Mouse (Mus musculus): ENCODE results near the gene Heatr5a. TPM values are rescaled to one million over a fixed set of nuclear protein-coding genes. Genes with fewer than 3 reads are reported as not detected.
A peak's percentile ranks its signal among the peaks of the same experiment; 100 is the strongest.

Gene Heatr5a
- 18.2 and 19.2 TPM in 2 replicates for polyA plus RNA-seq (2014; fragmentation: Nextera tagmentation; extraction: Ambion mirVana)

DNA sequence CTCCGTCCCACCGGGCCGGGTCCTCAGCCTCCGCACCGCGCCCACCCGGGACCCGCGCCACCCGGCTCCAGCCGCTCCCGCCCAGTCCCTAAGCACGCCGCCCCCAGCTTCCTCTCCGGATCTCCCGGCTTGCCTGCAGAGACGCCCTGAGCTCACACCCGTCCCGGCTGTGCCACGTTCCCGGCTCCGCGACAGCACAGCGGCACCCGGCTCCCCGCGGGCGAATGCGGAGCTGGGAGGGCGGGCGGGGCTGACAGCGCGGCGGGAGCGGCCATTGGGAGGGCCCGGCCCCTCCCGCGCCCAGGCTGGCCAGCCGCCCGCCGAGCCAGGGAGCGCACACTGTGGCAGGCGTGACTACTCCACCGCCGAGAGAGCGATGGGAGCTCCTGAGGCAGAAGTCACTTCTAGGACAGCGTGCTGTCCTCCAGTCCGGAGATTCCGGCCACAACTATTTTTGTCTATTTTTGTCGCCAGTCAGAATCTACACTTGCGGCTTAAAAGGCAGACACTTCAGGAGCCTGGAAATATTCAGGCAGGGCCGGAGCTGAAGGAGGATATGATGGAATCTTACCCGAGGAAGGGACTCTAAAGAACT lies at the start of gene Heatr5a:
Gene Heatr5a, minus strand, starts transcription at position 252 of the 595 bp plus-strand sequence.
- TF ChIP-seq CTCF (IDR thresholded peaks at IDR 0.05; ENCODE audit: low read depth): no peak
- H3K4me1 ChIP-seq (ENCODE audit: insufficient read depth): no peaks in the 10 kb centered on the region
- peak within 1 kb of the TSS; percentile 92 for H3K27ac ChIP-seq (ENCODE audit: low read depth)
- peak within 1 kb of the TSS; percentile 73 for H3K4me2 ChIP-seq
- WGBS: under 1% methylated on average over 53 of the region's 53 CpGs
- no peaks in the 10 kb centered on the region for H3K36me3 ChIP-seq (ENCODE audit: insufficient read depth)
- peak within 1 kb of the TSS; percentile 88 for H3K9ac ChIP-seq
- DNase-seq (peak; percentile 96), ATAC-seq (ENCODE audit: insufficient read depth) (peak; percentile 97)
- peak within 1 kb of the TSS; percentile 96 for H3K4me3 ChIP-seq (ENCODE audit: low read depth, low read length)
- H3K27me3 ChIP-seq (ENCODE audit: insufficient read depth, low read length): no peaks in the 10 kb centered on the region
- H3K9me3 ChIP-seq (ENCODE audit: low read depth, low read length): no peaks in the 10 kb centered on the region

DNA sequence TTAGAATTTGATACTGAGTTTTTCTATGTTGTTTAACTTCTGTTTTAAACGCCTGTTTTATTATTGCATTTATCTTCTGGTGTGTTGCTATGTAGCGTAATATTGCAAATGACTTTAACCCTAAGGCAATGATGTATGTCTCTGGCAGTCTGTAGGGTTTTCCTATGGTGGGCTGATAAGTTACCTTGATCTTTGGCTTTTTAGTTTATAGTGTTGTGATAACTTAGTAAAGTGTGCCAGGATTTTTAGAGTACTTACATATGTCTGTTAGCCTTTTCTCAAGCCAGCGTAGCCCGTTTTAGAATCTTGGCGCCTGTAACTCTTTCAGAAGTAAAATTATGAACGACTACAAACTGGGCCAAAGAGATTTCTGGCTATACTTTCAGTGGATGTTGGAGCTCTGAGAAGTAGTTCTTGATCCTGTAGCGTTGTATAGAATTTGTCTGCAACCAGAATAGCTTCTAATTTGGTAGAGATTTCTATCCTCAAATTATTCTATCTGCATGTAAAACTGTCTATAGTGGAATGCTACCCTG lies 43.4 kb upstream of the Heatr5a start:
- ATAC-seq (ENCODE audit: insufficient read depth) (peak; percentile 84), DNase-seq (peak; percentile 86)
- Histone ChIP-seq H3K4me2 (peak overlapping the region; percentile 29; the same call in 1 of the 2 replicates), H3K27ac (ENCODE audit: low read depth) (no peak overlapping the region), H3K9ac (no peak overlapping the region), H3K27me3 (ENCODE audit: insufficient read depth, low read length) (no peaks in the 10 kb centered on the region), H3K4me1 (ENCODE audit: insufficient read depth) (peaks cover 7% of the 10 kb centered on the region), H3K4me3 (ENCODE audit: low read depth, low read length) (no peak overlapping the region), H3K9me3 (ENCODE audit: low read depth, low read length) (no peaks in the 10 kb centered on the region), H3K36me3 (ENCODE audit: insufficient read depth) (no peaks in the 10 kb centered on the region)
- no peak for TF ChIP-seq CTCF (IDR thresholded peaks at IDR 0.05; ENCODE audit: low read depth)
- WGBS: 40% methylated on average over 7 of the region's 7 CpGs

DNA sequence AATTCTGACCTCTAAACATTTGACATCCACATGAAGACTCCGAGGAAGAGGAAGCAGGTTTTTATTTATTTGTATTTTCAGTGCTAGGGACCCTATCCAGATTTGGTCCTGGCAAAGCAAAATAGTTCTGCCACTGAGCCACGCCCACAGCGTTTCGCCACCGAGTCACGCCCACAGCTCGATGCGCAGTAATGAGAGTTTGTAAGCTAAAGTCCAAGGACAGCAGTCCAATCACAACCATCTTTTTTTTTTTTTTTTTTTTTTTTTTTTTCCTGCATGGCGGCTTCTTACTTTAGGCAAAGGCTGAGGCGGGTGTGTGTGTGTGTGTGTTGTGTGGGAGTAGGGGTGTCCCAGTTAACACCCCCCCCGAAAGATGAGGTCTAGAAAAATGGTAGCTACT lies 42.9 kb upstream of the Heatr5a start:
- H3K4me1 ChIP-seq (ENCODE audit: insufficient read depth): peaks cover 7% of the 10 kb centered on the region
- ATAC-seq (ENCODE audit: insufficient read depth): 0 out of 2 replicates have a peak, but pooled peaks have one; percentile 26
- H3K4me3 ChIP-seq (ENCODE audit: low read depth, low read length): no peak overlapping the region
- no peaks in the 10 kb centered on the region for H3K27me3 ChIP-seq (ENCODE audit: insufficient read depth, low read length)
- WGBS: 54% methylated on average over 11 of the region's 11 CpGs
- no peak overlapping the region for H3K27ac ChIP-seq (ENCODE audit: low read depth)
- no peaks in the 10 kb centered on the region for H3K36me3 ChIP-seq (ENCODE audit: insufficient read depth)
- H3K9me3 ChIP-seq (ENCODE audit: low read depth, low read length): no peaks in the 10 kb centered on the region
- H3K4me2 ChIP-seq: peak overlapping the region; percentile 29; the same call in 1 of the 2 replicates
- no peak for TF ChIP-seq CTCF (IDR thresholded peaks at IDR 0.05; ENCODE audit: low read depth)
- DNase-seq: peak; percentile 75
- H3K9ac ChIP-seq: no peak overlapping the region

- peak overlapping the region; percentile 20; the same call in 1 of the 2 replicates for H3K4me2 ChIP-seq
- DNase-seq: peak; percentile 74
These were observed 42.2 kb upstream of the Heatr5a start for GRCm38 (mm10) chr12:52013274-52013673.

DNA sequence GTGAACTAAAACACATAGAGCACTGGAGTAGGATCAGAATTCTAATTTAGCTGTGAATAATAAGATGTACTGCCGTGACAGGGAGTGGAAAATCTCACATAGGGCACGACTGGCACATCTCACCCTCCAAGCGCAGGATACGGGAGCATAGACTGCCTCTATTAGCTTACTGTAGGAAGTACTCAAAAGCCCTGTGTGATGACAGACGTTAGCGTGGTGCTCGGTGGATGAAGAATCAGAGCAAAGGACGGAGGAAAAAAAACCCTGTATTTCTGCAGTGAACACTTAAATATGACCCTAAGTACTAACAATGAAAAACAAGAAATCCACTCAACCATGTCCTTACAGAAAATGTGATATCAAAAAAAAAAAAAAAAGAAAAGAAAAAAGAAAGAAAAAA lies 41.0 kb upstream of the Heatr5a start:
- H3K27me3 ChIP-seq (ENCODE audit: insufficient read depth, low read length): no peaks in the 10 kb centered on the region
- H3K4me1 ChIP-seq (ENCODE audit: insufficient read depth): peaks cover 7% of the 10 kb centered on the region
- WGBS: 29% methylated on average over 8 of the region's 8 CpGs
- ATAC-seq (ENCODE audit: insufficient read depth) (no peak), DNase-seq (no peak)
- H3K36me3 ChIP-seq (ENCODE audit: insufficient read depth): no peaks in the 10 kb centered on the region
- no peak overlapping the region for H3K4me3 ChIP-seq (ENCODE audit: low read depth, low read length)
- no peak overlapping the region for H3K4me2 ChIP-seq
- no peak for TF ChIP-seq CTCF (IDR thresholded peaks at IDR 0.05; ENCODE audit: low read depth)
- H3K27ac ChIP-seq (ENCODE audit: low read depth): no peak overlapping the region
- H3K9ac ChIP-seq: no peak overlapping the region
- no peaks in the 10 kb centered on the region for H3K9me3 ChIP-seq (ENCODE audit: low read depth, low read length)

More at GRCm38 (mm10) chr12:52013274-52013673, 42.2 kb upstream of the Heatr5a start:
- no peaks in the 10 kb centered on the region for H3K9me3 ChIP-seq (ENCODE audit: low read depth, low read length)
- no peak overlapping the region for H3K4me3 ChIP-seq (ENCODE audit: low read depth, low read length)
- no peak for TF ChIP-seq CTCF (IDR thresholded peaks at IDR 0.05; ENCODE audit: low read depth)
- H3K4me1 ChIP-seq (ENCODE audit: insufficient read depth): peaks cover 7% of the 10 kb centered on the region
- WGBS: 12% methylated on average over 9 of the region's 9 CpGs
- no peaks in the 10 kb centered on the region for H3K27me3 ChIP-seq (ENCODE audit: insufficient read depth, low read length)
- ATAC-seq (ENCODE audit: insufficient read depth): peak; percentile 50; the same call in 1 of the 2 replicates
- H3K27ac ChIP-seq (ENCODE audit: low read depth): peak overlapping the region; percentile 34; the same call in 1 of the 2 replicates
- no peak overlapping the region for H3K9ac ChIP-seq
- H3K36me3 ChIP-seq (ENCODE audit: insufficient read depth): no peaks in the 10 kb centered on the region

DNA sequence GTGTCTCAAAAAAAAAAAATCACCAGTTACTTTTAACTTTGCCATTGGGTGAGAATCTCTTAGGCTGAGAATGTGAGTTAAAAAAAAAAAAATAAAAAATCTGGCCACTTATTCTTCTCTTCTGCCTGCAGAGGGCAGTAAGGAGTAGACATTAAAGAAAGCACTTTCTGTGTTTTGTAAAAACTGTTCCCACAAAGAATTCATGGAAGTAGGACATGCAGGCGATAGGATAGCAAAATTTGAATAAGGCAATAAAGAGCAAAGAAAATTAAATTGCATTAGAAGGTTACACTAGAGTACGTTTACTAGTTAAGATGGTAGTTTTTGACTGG lies 39.5 kb upstream of the Heatr5a start:
- no peak overlapping the region for H3K27ac ChIP-seq (ENCODE audit: low read depth)
- H3K4me3 ChIP-seq (ENCODE audit: low read depth, low read length): no peak overlapping the region
- DNase-seq (peak; percentile 86), ATAC-seq (ENCODE audit: insufficient read depth) (no peak)
- H3K4me1 ChIP-seq (ENCODE audit: insufficient read depth): peaks cover 7% of the 10 kb centered on the region
- 56% methylated on average over 2 of the region's 2 CpGs for WGBS
- no peaks in the 10 kb centered on the region for H3K9me3 ChIP-seq (ENCODE audit: low read depth, low read length)
- no peak overlapping the region for H3K4me2 ChIP-seq
- TF ChIP-seq CTCF (IDR thresholded peaks at IDR 0.05; ENCODE audit: low read depth): peak; percentile 59
- no peak overlapping the region for H3K9ac ChIP-seq
- H3K36me3 ChIP-seq (ENCODE audit: insufficient read depth): no peaks in the 10 kb centered on the region
- no peaks in the 10 kb centered on the region for H3K27me3 ChIP-seq (ENCODE audit: insufficient read depth, low read length)

DNA sequence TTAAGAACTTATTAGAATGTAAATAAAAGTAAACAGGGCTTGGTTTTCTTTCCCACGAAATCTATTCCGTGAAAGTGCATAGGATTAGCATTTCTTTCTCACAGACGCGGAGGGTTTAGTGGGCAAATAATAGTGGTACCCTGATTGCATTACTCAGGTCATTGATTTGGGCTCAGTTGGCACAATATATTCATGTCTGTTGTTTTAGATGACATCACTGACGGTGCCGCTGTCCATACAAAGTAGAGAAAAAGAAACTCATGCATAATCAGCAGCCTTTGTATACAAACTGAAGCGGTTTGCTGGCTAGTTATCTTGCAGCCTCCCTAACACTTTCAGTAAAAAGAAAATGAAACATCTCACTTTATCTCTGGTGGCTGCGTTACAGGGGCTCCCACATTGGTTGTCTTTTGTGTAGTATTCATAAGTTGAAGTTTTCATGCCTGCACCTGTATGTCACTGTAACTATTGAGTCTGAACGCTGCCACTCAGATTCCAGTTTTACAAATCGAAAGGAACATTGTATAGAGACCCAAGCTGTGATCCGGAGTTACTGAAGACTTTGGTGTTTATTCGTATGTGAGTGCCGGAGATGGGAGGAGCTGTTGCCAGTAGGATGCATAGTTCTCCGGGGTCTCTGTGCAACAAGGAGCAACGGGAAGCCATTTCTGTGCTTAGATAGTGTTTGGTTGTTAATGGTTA lies 39.0 kb upstream of the Heatr5a start:
- ATAC-seq (ENCODE audit: insufficient read depth): no peak
- Histone ChIP-seq H3K9me3 (ENCODE audit: low read depth, low read length) (no peaks in the 10 kb centered on the region), H3K36me3 (ENCODE audit: insufficient read depth) (no peaks in the 10 kb centered on the region), H3K4me1 (ENCODE audit: insufficient read depth) (peaks cover 7% of the 10 kb centered on the region), H3K9ac (no peak overlapping the region), H3K27ac (ENCODE audit: low read depth) (no peak overlapping the region), H3K4me2 (no peak overlapping the region), H3K27me3 (ENCODE audit: insufficient read depth, low read length) (no peaks in the 10 kb centered on the region), H3K4me3 (ENCODE audit: low read depth, low read length) (no peak overlapping the region)
- no peak for TF ChIP-seq CTCF (IDR thresholded peaks at IDR 0.05; ENCODE audit: low read depth)
- DNase-seq: no peak
- WGBS: 65% methylated on average over 15 of the region's 15 CpGs

Data from lung, embryonic 14.5 days (tissue).